Mouse (Mus musculus) midbrain, embryonic 11.5 days (tissue): ENCODE data around the gene Krtap12-1. TPM values are rescaled to one million over a fixed set of nuclear protein-coding genes. Genes with fewer than 3 reads are reported as not detected.
"Not testable (repeated sequence)": the region's sequence is repeated elsewhere in the genome, so short reads cannot be mapped to it uniquely, and the experiment has no call there.

Experiments used
- ATAC-seq: fragments of 200-750 bp; cut with Nextera tagmentation; 2 replicates; pipeline ENCODE4 v1.8.0; 2017; ENCODE audit warnings: moderate TSS enrichment, moderate library complexity; ENCODE audit not compliant: low FRiP score
- DNase-seq: peaks from one replicate; pipeline ENCODE4 v3.0.0; 2015; ENCODE audit warnings: low spot score; ENCODE audit errors: missing footprints
- H3K27ac ChIP-seq: fragments of 300-500 bp; sonication (generic); 2 replicates; pipeline ENCODE4 v1.5.1; 2014; ENCODE audit warnings: low read depth, low read length
- H3K27me3 ChIP-seq: fragments of 300-500 bp; sonication (generic); 2 replicates; pipeline ENCODE4 v1.6.1; 2014; ENCODE audit warnings: mild to moderate bottlenecking, low read length, moderate library complexity, mixed read lengths; ENCODE audit not compliant: control insufficient read depth, insufficient read depth
- H3K36me3 ChIP-seq: fragments of 300-500 bp; sonication (generic); 2 replicates; pipeline ENCODE4 v1.6.1; 2014; ENCODE audit warnings: mild to moderate bottlenecking, low read length, moderate library complexity, mixed read lengths; ENCODE audit not compliant: control insufficient read depth, insufficient read depth
- H3K4me1 ChIP-seq: fragments of 300-500 bp; sonication (generic); 2 replicates; pipeline ENCODE4 v1.6.1; 2014; ENCODE audit warnings: low read length; ENCODE audit not compliant: control insufficient read depth, insufficient read depth
- H3K4me2 ChIP-seq: fragments of 300-500 bp; sonication (generic); 2 replicates; pipeline ENCODE4 v1.6.1; 2014; ENCODE audit warnings: mild to moderate bottlenecking, moderate library complexity
- H3K4me3 ChIP-seq: fragments of 300-500 bp; sonication (generic); 2 replicates; pipeline ENCODE4 v1.5.1; 2014; ENCODE audit warnings: low read depth, low read length
- H3K9ac ChIP-seq: fragments of 300-500 bp; sonication (generic); 2 replicates; pipeline ENCODE4 v1.6.1; 2014; ENCODE audit warnings: low read length
- H3K9me3 ChIP-seq: fragments of 300-500 bp; sonication (generic); 2 replicates; pipeline ENCODE4 v1.6.1; 2016; ENCODE audit warnings: low read length; ENCODE audit not compliant: control insufficient read depth
- WGBS: fragments of 180-500 bp; shearing (Covaris S2); extraction: QIAGEN DNeasy Blood & Tissue Kit; methylation state at CpG from one replicate; pipeline ENCODE4 v1.1.7; 2014; 5-methylcytosine and 5-hydroxymethylcytosine counted together
- polyA plus RNA-seq: library from polyadenylated mRNA; unstranded; fragments of >200 nt; fragmentation: Nextera tagmentation; extraction: Ambion mirVana; gene quantifications from 2 replicates; pipeline ENCODE4 v1.2.1, GENCODE M21; 2014

The Krtap12-1 gene
- polyA plus RNA-seq, 1 experiment from 2014 or later, result not detected

- Histone ChIP-seq H3K27me3 (no peaks in the 10 kb centered on the region), H3K4me1 (no peaks in the 10 kb centered on the region), H3K4me3 (no peak overlapping the region), H3K9me3 (no peaks in the 10 kb centered on the region), H3K27ac (no peak overlapping the region), H3K9ac (no peak overlapping the region), H3K36me3 (no peaks in the 10 kb centered on the region), H3K4me2 (no peak overlapping the region)
- WGBS, result 63% methylated on average over 4 of the region's 4 CpGs
- DNase-seq (no peak), ATAC-seq (no peak)
Observed at GRCm38 (mm10) chr10:77728280-77728679, 7.9 kb downstream of the Krtap12-1 start.

GRCm38 (mm10) chr10:77729241-77729640 lies 8.8 kb downstream of the Krtap12-1 start:
- no peaks in the 10 kb centered on the region for H3K4me1 ChIP-seq
- no peak overlapping the region for H3K4me2 ChIP-seq
- DNase-seq, result no peak
- H3K27me3 ChIP-seq, result no peaks in the 10 kb centered on the region
- no peak overlapping the region for H3K9ac ChIP-seq
- H3K9me3 ChIP-seq, result no peaks in the 10 kb centered on the region
- no peaks in the 10 kb centered on the region for H3K36me3 ChIP-seq
- no peak overlapping the region for H3K4me3 ChIP-seq
- ATAC-seq, result no peak
- 52% methylated on average over 4 of the region's 4 CpGs for WGBS
- no peak overlapping the region for H3K27ac ChIP-seq

- 96% methylated on average over 1 of the region's 1 CpGs for WGBS
- 0 out of 2 replicates have a peak, but pooled peaks cover 3% of the 10 kb centered on the region for H3K4me1 ChIP-seq
- H3K27ac ChIP-seq, result no peak overlapping the region
- H3K36me3 ChIP-seq, result no peaks in the 10 kb centered on the region
- H3K27me3 ChIP-seq, result no peaks in the 10 kb centered on the region
- no peak overlapping the region for H3K9ac ChIP-seq
- no peak overlapping the region for H3K4me2 ChIP-seq
- no peak for DNase-seq
- no peaks in the 10 kb centered on the region for H3K9me3 ChIP-seq
- ATAC-seq, result no peak
- H3K4me3 ChIP-seq, result no peak overlapping the region
Observed at GRCm38 (mm10) chr10:77735928-77736327, 15.5 kb downstream of the Krtap12-1 start.

GRCm38 (mm10) chr10:77738929-77739328 lies 18.5 kb downstream of the Krtap12-1 start:
- no peak for ATAC-seq
- H3K9ac ChIP-seq, result no peak overlapping the region
- DNase-seq, result no peak
- H3K27ac ChIP-seq, result no peak overlapping the region
- H3K4me3 ChIP-seq, result no peak overlapping the region
- WGBS, result 95% methylated on average over 4 of the region's 4 CpGs
- no peaks in the 10 kb centered on the region for H3K9me3 ChIP-seq
- no peaks in the 10 kb centered on the region for H3K36me3 ChIP-seq
- H3K4me1 ChIP-seq, result 0 out of 2 replicates have a peak, but pooled peaks cover 3% of the 10 kb centered on the region
- no peak overlapping the region for H3K4me2 ChIP-seq
- H3K27me3 ChIP-seq, result no peaks in the 10 kb centered on the region

- H3K36me3 ChIP-seq, ATAC-seq, H3K4me2 ChIP-seq, H3K4me1 ChIP-seq, H3K27ac ChIP-seq, H3K9ac ChIP-seq, H3K4me3 ChIP-seq, DNase-seq, H3K27me3 ChIP-seq, H3K9me3 ChIP-seq: not testable (repeated sequence)
- 68% methylated on average over 4 of the region's 5 CpGs for WGBS
Observed at GRCm38 (mm10) chr10:77741924-77742688, 21.7 kb downstream of the Krtap12-1 start, which contains the start of gene Gm18596. Gm18596 (minus strand) TSS chr10:77742638.

- not testable (repeated sequence) for H3K4me2 ChIP-seq, DNase-seq, ATAC-seq, H3K9ac ChIP-seq, H3K9me3 ChIP-seq, H3K4me3 ChIP-seq, H3K36me3 ChIP-seq, H3K4me1 ChIP-seq, H3K27ac ChIP-seq, H3K27me3 ChIP-seq
- WGBS, result 59% methylated on average over 1 of the region's 1 CpGs
Observed at GRCm38 (mm10) chr10:77750686-77751085, 30.3 kb downstream of the Krtap12-1 start.

- H3K27me3 ChIP-seq, H3K9me3 ChIP-seq, H3K4me1 ChIP-seq, DNase-seq, H3K36me3 ChIP-seq, H3K27ac ChIP-seq, ATAC-seq, H3K4me2 ChIP-seq, H3K4me3 ChIP-seq, H3K9ac ChIP-seq: not testable (repeated sequence)
- WGBS, result 70% methylated on average over 1 of the region's 1 CpGs
Observed at GRCm38 (mm10) chr10:77751254-77751653, 30.9 kb downstream of the Krtap12-1 start, which contains the start of gene Gm9736. Gm9736 (minus strand) TSS chr10:77751354.

- not testable (repeated sequence) for ATAC-seq, H3K27ac ChIP-seq, H3K9ac ChIP-seq, H3K36me3 ChIP-seq, H3K9me3 ChIP-seq, H3K4me2 ChIP-seq, DNase-seq, H3K4me1 ChIP-seq, H3K27me3 ChIP-seq, H3K4me3 ChIP-seq
- 57% methylated on average over 3 of the region's 3 CpGs for WGBS
Observed at GRCm38 (mm10) chr10:77752312-77752711, 31.9 kb downstream of the Krtap12-1 start.

GRCm38 (mm10) chr10:77753448-77753847 lies 33.0 kb downstream of the Krtap12-1 start:
- Histone ChIP-seq H3K9me3 (no peaks in the 10 kb centered on the region), H3K27me3 (no peaks in the 10 kb centered on the region), H3K27ac (no peak overlapping the region), H3K4me3 (no peak overlapping the region), H3K9ac (no peak overlapping the region), H3K4me2 (no peak overlapping the region), H3K4me1 (no peaks in the 10 kb centered on the region), H3K36me3 (no peaks in the 10 kb centered on the region)
- ATAC-seq (no peak), DNase-seq (no peak)
